Mouse (Mus musculus) liver, embryonic 14.5 days (tissue): ENCODE results near the gene Rftn1. TPM values are rescaled to one million over a fixed set of nuclear protein-coding genes. Genes with fewer than 3 reads are reported as not detected.

ENCODE experiments used
- ATAC-seq: fragments of 200-750 bp; cut with Nextera tagmentation; 2 replicates; pipeline ENCODE4 v1.8.0; 2017; ENCODE audit warnings: moderate number of reproducible peaks, mild to moderate bottlenecking, moderate library complexity; ENCODE audit not compliant: insufficient read depth
- DNase-seq, 3 experiments: peaks; one replicate each; pipeline ENCODE4 v3.0.0-alpha.2; 2012 to 2013; ENCODE audit warnings: low read depth in 3 of 3, low spot score in 3 of 3
- H3K27ac ChIP-seq: fragments of 300-500 bp; sonication (generic); 2 replicates; pipeline ENCODE4 v1.5.1; 2014; ENCODE audit warnings: moderate library complexity, mild to moderate bottlenecking, control low read depth, inconsistent platforms
- H3K27me3 ChIP-seq: fragments of 300-500 bp; sonication (generic); 2 replicates; pipeline ENCODE4 v1.6.1; 2014; ENCODE audit warnings: mild to moderate bottlenecking, low read length, moderate library complexity; ENCODE audit not compliant: control insufficient read depth, insufficient read depth
- H3K36me3 ChIP-seq: fragments of 300-500 bp; sonication (generic); replicated peaks from 2 replicates; pipeline ENCODE4 v1.6.1; 2014; ENCODE audit warnings: low read depth; ENCODE audit not compliant: control insufficient read depth, insufficient read depth
- H3K4me1 ChIP-seq, 2 experiments: fragments of 200-500 bp in 1 of 2; fragments of 300-500 bp in 1 of 2; sonication (generic) in 1 of 2; replicated peaks; 2 replicates each; pipeline ENCODE4 v1.6.1; 2012 to 2014; ENCODE audit warnings: antibody characterized with exemption in 1 of 2, inconsistent platforms in 1 of 2, low read length in 1 of 2; ENCODE audit not compliant: control insufficient read depth in 2 of 2, insufficient read depth in 2 of 2
- H3K4me2 ChIP-seq: fragments of 300-500 bp; sonication (generic); 2 replicates; pipeline ENCODE4 v1.6.1; 2014; ENCODE audit warnings: low read depth, mild to moderate bottlenecking, control low read depth, moderate library complexity
- H3K4me3 ChIP-seq, 2 experiments: fragments of 200-500 bp in 1 of 2; fragments of 300-500 bp in 1 of 2; sonication (generic) in 1 of 2; 2 replicates each; pipeline ENCODE4 v1.5.1; 2012 to 2014; ENCODE audit warnings: low read depth in 2 of 2, low read length in 2 of 2, mild to moderate bottlenecking in 2 of 2, control low read depth in 1 of 2, inconsistent platforms in 1 of 2, moderate library complexity in 1 of 2; ENCODE audit not compliant: insufficient read depth in 1 of 2
- H3K9ac ChIP-seq: fragments of 300-500 bp; sonication (generic); replicated peaks from 2 replicates; pipeline ENCODE4 v1.6.1; 2014; ENCODE audit warnings: mild to moderate bottlenecking, control low read depth, moderate library complexity
- H3K9me3 ChIP-seq: fragments of 300-500 bp; sonication (generic); 2 replicates; pipeline ENCODE4 v1.6.1; 2016; ENCODE audit warnings: low read length, mixed read lengths; ENCODE audit not compliant: control insufficient read depth
- CTCF ChIP-seq: IDR thresholded peaks from 2 replicates; pipeline ENCODE4 v1.5.1; 2016; ENCODE audit warnings: antibody characterized with exemption, low read depth, control low read depth
- EP300 ChIP-seq: IDR thresholded peaks from 2 replicates; pipeline ENCODE4 v1.6.1; 2016; ENCODE audit warnings: antibody characterized with exemption, low read depth
- WGBS: fragments of 180-500 bp; shearing (Covaris S2); extraction: QIAGEN DNeasy Blood & Tissue Kit; methylation state at CpG from one replicate; pipeline ENCODE4 v1.1.7; 2014; ENCODE audit not compliant: insufficient replicate concordance; 5-methylcytosine and 5-hydroxymethylcytosine counted together
- polyA plus RNA-seq, 2 experiments: library from polyadenylated mRNA; depleted of rRNA in 1 of 2; stranded (reverse) in 1 of 2; unstranded in 1 of 2; fragments of >200 nt; fragmentation: Nextera tagmentation in 1 of 2; extraction: Ambion mirVana in 1 of 2; gene quantifications; 2 replicates each; pipeline versions ENCODE4 v1.2.1 to v1.2.3; 2012 to 2014

Gene Rftn1
- polyA plus RNA-seq, 2 experiments: 2.2 to 3.2 TPM

GRCm38 (mm10) chr17:50080991-50081390, 109.5 kb downstream of the Rftn1 start:
- ATAC-seq (no peak), DNase-seq (no peak)
- no peaks in the 10 kb centered on the region for H3K9me3 ChIP-seq
- H3K4me1 ChIP-seq: no peaks in the 10 kb centered on the region
- 71% methylated on average over 4 of the region's 4 CpGs for WGBS
- no peaks in the 10 kb centered on the region for H3K27me3 ChIP-seq
- H3K36me3 ChIP-seq: no peaks in the 10 kb centered on the region
- H3K4me2 ChIP-seq: no peak overlapping the region
- no peak overlapping the region for H3K27ac ChIP-seq
- no peak overlapping the region for H3K9ac ChIP-seq
- no peak overlapping the region for H3K4me3 ChIP-seq
- TF ChIP-seq EP300 (no peak), CTCF (no peak)

- TF ChIP-seq CTCF (no peak), EP300 (no peak)
- H3K4me1 ChIP-seq: no peaks in the 10 kb centered on the region
- WGBS: 88% methylated on average over 6 of the region's 6 CpGs
- no peak overlapping the region for H3K4me2 ChIP-seq
- no peak overlapping the region for H3K4me3 ChIP-seq
- DNase-seq (no peak), ATAC-seq (no peak)
- H3K9ac ChIP-seq: no peak overlapping the region
- no peaks in the 10 kb centered on the region for H3K27me3 ChIP-seq
- no peak overlapping the region for H3K27ac ChIP-seq
- no peaks in the 10 kb centered on the region for H3K36me3 ChIP-seq
- no peaks in the 10 kb centered on the region for H3K9me3 ChIP-seq
Measured at GRCm38 (mm10) chr17:50078749-50079148, 111.7 kb downstream of the Rftn1 start.

- no peak for TF ChIP-seq CTCF
- no peak for TF ChIP-seq EP300
Measured at GRCm38 (mm10) chr17:50072982-50073965, 117.2 kb downstream of the Rftn1 start.

GRCm38 (mm10) chr17:50071602-50071988, 118.9 kb downstream of the Rftn1 start:
- Histone ChIP-seq H3K36me3 (no peaks in the 10 kb centered on the region), H3K4me1 (peaks cover 31 to 35% of the 10 kb centered on the region in 2 experiments), H3K27me3 (no peaks in the 10 kb centered on the region), H3K9ac (peak overlapping the region; percentile 73), H3K9me3 (no peaks in the 10 kb centered on the region), H3K4me3 (no peak overlapping the region), H3K4me2 (peak overlapping the region; percentile 59), H3K27ac (peak overlapping the region; percentile 94)
- ATAC-seq (peak; percentile 65; the same call in 1 of the 2 replicates), DNase-seq (peak; percentile 42 to 68 (median 56))
- WGBS: 14% methylated on average over 6 of the region's 6 CpGs
- TF ChIP-seq CTCF: no peak
- TF ChIP-seq EP300: no peak

More at GRCm38 (mm10) chr17:50072982-50073965, 117.2 kb downstream of the Rftn1 start:
- no peak overlapping the region for H3K4me3 ChIP-seq
- H3K27ac ChIP-seq: no peak overlapping the region
- 86% methylated on average over 23 of the region's 23 CpGs for WGBS
- H3K4me1 ChIP-seq: peaks cover 31 to 35% of the 10 kb centered on the region in 2 experiments
- H3K4me2 ChIP-seq: no peak overlapping the region
- no peak overlapping the region for H3K9ac ChIP-seq
- ATAC-seq: no peak
- no peaks in the 10 kb centered on the region for H3K9me3 ChIP-seq
- no peak for DNase-seq
- no peaks in the 10 kb centered on the region for H3K27me3 ChIP-seq
- H3K36me3 ChIP-seq: no peaks in the 10 kb centered on the region

GRCm38 (mm10) chr17:50070822-50071601, 119.5 kb downstream of the Rftn1 start:
- Histone ChIP-seq H3K4me1 (peaks cover 31 to 35% of the 10 kb centered on the region in 2 experiments), H3K27me3 (no peaks in the 10 kb centered on the region), H3K9ac (peak overlapping the region; percentile 73), H3K27ac (peak overlapping the region; percentile 94), H3K4me2 (peak overlapping the region; percentile 59), H3K36me3 (no peaks in the 10 kb centered on the region), H3K9me3 (no peaks in the 10 kb centered on the region), H3K4me3 (no peak overlapping the region)
- 14% methylated on average over 7 of the region's 7 CpGs for WGBS
- TF ChIP-seq CTCF: no peak
- TF ChIP-seq EP300: peak; percentile 50; the same call in 1 of the 2 replicates
- ATAC-seq (peak; percentile 65), DNase-seq (peak; percentile 22 to 35 (median 24))
